Mouse (Mus musculus): ENCODE measurements at regions not wholly inside any gene's neighbourhood (a gene's known extent, or its start where the extent isn't known, plus 50 kb on each side); places are given as distances from the start of the nearest gene placed in this dataset.

GRCm38 (mm10) chr10:111739471-111740138 lies 232.9 kb upstream of the Krr1 start:
- ATAC-seq (ENCODE audit: low FRiP score): 0 out of 2 replicates have a peak, but pooled peaks have one; percentile 23
- Histone ChIP-seq H3K9me3 (ENCODE audit: control insufficient read depth, low read length) (no peaks in the 10 kb centered on the region), H3K9ac (ENCODE audit: low read length) (no peak overlapping the region), H3K27ac (ENCODE audit: low read depth, low read length) (no peak overlapping the region), H3K4me3 (ENCODE audit: low read depth, low read length) (no peak overlapping the region), H3K4me1 (ENCODE audit: control insufficient read depth, insufficient read depth, low read length) (peaks cover 4% of the 10 kb centered on the region), H3K4me2 (no peak overlapping the region), H3K36me3 (ENCODE audit: control insufficient read depth, insufficient read depth, low read length) (no peaks in the 10 kb centered on the region), H3K27me3 (ENCODE audit: control insufficient read depth, insufficient read depth, low read length) (no peaks in the 10 kb centered on the region)
- DNase-seq (ENCODE audit: low spot score, missing footprints): no peak
- 22% methylated on average over 5 of the region's 5 CpGs for WGBS

GRCm38 (mm10) chr10:111740586-111741265 lies 231.7 kb upstream of the Krr1 start:
- DNase-seq (ENCODE audit: low spot score, missing footprints) (peak; percentile 88), ATAC-seq (ENCODE audit: low FRiP score) (no peak)
- H3K9me3 ChIP-seq (ENCODE audit: control insufficient read depth, low read length): no peaks in the 10 kb centered on the region
- H3K4me1 ChIP-seq (ENCODE audit: control insufficient read depth, insufficient read depth, low read length): peaks cover 4% of the 10 kb centered on the region
- H3K27ac ChIP-seq (ENCODE audit: low read depth, low read length): no peak overlapping the region
- no peak overlapping the region for H3K4me3 ChIP-seq (ENCODE audit: low read depth, low read length)
- H3K4me2 ChIP-seq: no peak overlapping the region
- no peak overlapping the region for H3K9ac ChIP-seq (ENCODE audit: low read length)
- H3K36me3 ChIP-seq (ENCODE audit: control insufficient read depth, insufficient read depth, low read length): no peaks in the 10 kb centered on the region
- WGBS: 62% methylated on average over 9 of the region's 9 CpGs
- H3K27me3 ChIP-seq (ENCODE audit: control insufficient read depth, insufficient read depth, low read length): no peaks in the 10 kb centered on the region

- DNase-seq (ENCODE audit: low spot score, missing footprints) (no peak), ATAC-seq (ENCODE audit: low FRiP score) (peak; percentile 81)
- Histone ChIP-seq H3K9me3 (ENCODE audit: control insufficient read depth, low read length) (no peaks in the 10 kb centered on the region), H3K36me3 (ENCODE audit: control insufficient read depth, insufficient read depth, low read length) (no peaks in the 10 kb centered on the region), H3K4me2 (no peak overlapping the region), H3K27ac (ENCODE audit: low read depth, low read length) (no peak overlapping the region), H3K4me3 (ENCODE audit: low read depth, low read length) (no peak overlapping the region), H3K4me1 (ENCODE audit: control insufficient read depth, insufficient read depth, low read length) (peaks cover 4% of the 10 kb centered on the region), H3K9ac (ENCODE audit: low read length) (no peak overlapping the region), H3K27me3 (ENCODE audit: control insufficient read depth, insufficient read depth, low read length) (no peaks in the 10 kb centered on the region)
- WGBS: 63% methylated on average over 5 of the region's 5 CpGs
Measured at GRCm38 (mm10) chr10:111741301-111741945, 231.0 kb upstream of the Krr1 start.

GRCm38 (mm10) chr10:111743291-111743690 lies 229.2 kb upstream of the Krr1 start:
- H3K9me3 ChIP-seq (ENCODE audit: control insufficient read depth, low read length): no peaks in the 10 kb centered on the region
- no peaks in the 10 kb centered on the region for H3K36me3 ChIP-seq (ENCODE audit: control insufficient read depth, insufficient read depth, low read length)
- H3K4me1 ChIP-seq (ENCODE audit: control insufficient read depth, insufficient read depth, low read length): peaks cover 4% of the 10 kb centered on the region
- H3K27ac ChIP-seq (ENCODE audit: low read depth, low read length): no peak overlapping the region
- no peak for ATAC-seq (ENCODE audit: low FRiP score)
- H3K9ac ChIP-seq (ENCODE audit: low read length): no peak overlapping the region
- WGBS: 87% methylated on average over 9 of the region's 9 CpGs
- H3K4me2 ChIP-seq: no peak overlapping the region
- H3K27me3 ChIP-seq (ENCODE audit: control insufficient read depth, insufficient read depth, low read length): no peaks in the 10 kb centered on the region
- no peak overlapping the region for H3K4me3 ChIP-seq (ENCODE audit: low read depth, low read length)
- no peak for DNase-seq (ENCODE audit: low spot score, missing footprints)

- DNase-seq (ENCODE audit: low spot score, missing footprints) (no peak), ATAC-seq (ENCODE audit: low FRiP score) (no peak)
- no peaks in the 10 kb centered on the region for H3K9me3 ChIP-seq (ENCODE audit: control insufficient read depth, low read length)
- H3K27me3 ChIP-seq (ENCODE audit: control insufficient read depth, insufficient read depth, low read length): no peaks in the 10 kb centered on the region
- H3K4me1 ChIP-seq (ENCODE audit: control insufficient read depth, insufficient read depth, low read length): no peaks in the 10 kb centered on the region
- H3K27ac ChIP-seq (ENCODE audit: low read depth, low read length): no peak overlapping the region
- no peak overlapping the region for H3K9ac ChIP-seq (ENCODE audit: low read length)
- H3K36me3 ChIP-seq (ENCODE audit: control insufficient read depth, insufficient read depth, low read length): no peaks in the 10 kb centered on the region
- no peak overlapping the region for H3K4me2 ChIP-seq
- 90% methylated on average over 3 of the region's 3 CpGs for WGBS
- no peak overlapping the region for H3K4me3 ChIP-seq (ENCODE audit: low read depth, low read length)
Measured at GRCm38 (mm10) chr10:111745116-111745515, 227.3 kb upstream of the Krr1 start.

GRCm38 (mm10) chr10:111746067-111746878 lies 226.2 kb upstream of the Krr1 start:
- H3K4me1 ChIP-seq (ENCODE audit: control insufficient read depth, insufficient read depth, low read length): no peaks in the 10 kb centered on the region
- ATAC-seq (ENCODE audit: low FRiP score) (peak; percentile 9; the same call in 1 of the 2 replicates), DNase-seq (ENCODE audit: low spot score, missing footprints) (no peak)
- no peak overlapping the region for H3K4me3 ChIP-seq (ENCODE audit: low read depth, low read length)
- no peaks in the 10 kb centered on the region for H3K36me3 ChIP-seq (ENCODE audit: control insufficient read depth, insufficient read depth, low read length)
- H3K4me2 ChIP-seq: no peak overlapping the region
- H3K27ac ChIP-seq (ENCODE audit: low read depth, low read length): no peak overlapping the region
- no peak overlapping the region for H3K9ac ChIP-seq (ENCODE audit: low read length)
- H3K27me3 ChIP-seq (ENCODE audit: control insufficient read depth, insufficient read depth, low read length): no peaks in the 10 kb centered on the region
- 78% methylated on average over 12 of the region's 12 CpGs for WGBS
- no peaks in the 10 kb centered on the region for H3K9me3 ChIP-seq (ENCODE audit: control insufficient read depth, low read length)

- Histone ChIP-seq H3K27ac (ENCODE audit: low read depth, low read length) (no peak overlapping the region), H3K36me3 (ENCODE audit: control insufficient read depth, insufficient read depth, low read length) (no peaks in the 10 kb centered on the region), H3K4me1 (ENCODE audit: control insufficient read depth, insufficient read depth, low read length) (no peaks in the 10 kb centered on the region), H3K9ac (ENCODE audit: low read length) (no peak overlapping the region), H3K4me3 (ENCODE audit: low read depth, low read length) (no peak overlapping the region), H3K4me2 (no peak overlapping the region), H3K9me3 (ENCODE audit: control insufficient read depth, low read length) (no peaks in the 10 kb centered on the region), H3K27me3 (ENCODE audit: control insufficient read depth, insufficient read depth, low read length) (no peaks in the 10 kb centered on the region)
- 88% methylated on average over 6 of the region's 6 CpGs for WGBS
- DNase-seq (ENCODE audit: low spot score, missing footprints): no peak
- ATAC-seq (ENCODE audit: low FRiP score): peak; percentile 48; the same call in 1 of the 2 replicates
Measured at GRCm38 (mm10) chr10:111746879-111747477, 225.5 kb upstream of the Krr1 start.

GRCm38 (mm10) chr10:111748482-111748881 lies 224.0 kb upstream of the Krr1 start:
- no peaks in the 10 kb centered on the region for H3K9me3 ChIP-seq (ENCODE audit: control insufficient read depth, low read length)
- H3K4me2 ChIP-seq: no peak overlapping the region
- H3K36me3 ChIP-seq (ENCODE audit: control insufficient read depth, insufficient read depth, low read length): no peaks in the 10 kb centered on the region
- no peak overlapping the region for H3K4me3 ChIP-seq (ENCODE audit: low read depth, low read length)
- H3K9ac ChIP-seq (ENCODE audit: low read length): no peak overlapping the region
- H3K4me1 ChIP-seq (ENCODE audit: control insufficient read depth, insufficient read depth, low read length): no peaks in the 10 kb centered on the region
- ATAC-seq (ENCODE audit: low FRiP score) (no peak), DNase-seq (ENCODE audit: low spot score, missing footprints) (no peak)
- H3K27me3 ChIP-seq (ENCODE audit: control insufficient read depth, insufficient read depth, low read length): no peaks in the 10 kb centered on the region
- WGBS: 67% methylated on average over 3 of the region's 3 CpGs
- H3K27ac ChIP-seq (ENCODE audit: low read depth, low read length): no peak overlapping the region

Data from midbrain, embryonic 11.5 days (tissue).